Mouse (Mus musculus) layer of hippocampus, adult 18-20 months (tissue): ENCODE data around the gene Ctu1. TPM values are rescaled to one million over a fixed set of nuclear protein-coding genes. Genes with fewer than 3 reads are reported as not detected.
"Not testable (repeated sequence)": the region's sequence is repeated elsewhere in the genome, so short reads cannot be mapped to it uniquely, and the experiment has no call there.

Source experiments
- DNase-seq, 2 experiments: peaks; one replicate each; pipeline ENCODE4 v3.0.0; 2022; ENCODE audit warnings: low spot score in 2 of 2
- long read RNA-seq: library from polyadenylated mRNA; stranded (forward); transcript quantifications from one replicate; pipeline ENCODE4 v2.0.0, GENCODE M21; 2021
- total RNA-seq, 2 experiments: library from RNA; stranded (reverse); gene quantifications; 2 replicates each; pipeline ENCODE4 v1.2.3; 2021

Gene Ctu1
- 10 to 100 TPM; 10.5 to 10.6 TPM for total RNA-seq
- long read RNA-seq, transcript Ctu1-201 (3 exons, 2,475 nt), result major isoform, 12 of 12 reads
- long read RNA-seq, partial matches to known transcripts, result 0 of 12 reads
- long read RNA-seq, other reads (novel, unspliced or antisense), result 0 of 12 reads

- peak; percentile 87 to 97 for DNase-seq
Observed at GRCm38 (mm10) chr7:43671809-43672580, at the start of gene Ctu1. Gene Ctu1, plus strand, starts transcription at chr7:43672016.

GRCm38 (mm10) chr7:43622927-43623326, 48.9 kb upstream of the Ctu1 start:
- DNase-seq, result no peak

GRCm38 (mm10) chr7:43623819-43624218, 48.0 kb upstream of the Ctu1 start:
- DNase-seq, result no peak

- DNase-seq, result no peak
Observed at GRCm38 (mm10) chr7:43625065-43625464, 46.8 kb upstream of the Ctu1 start.

- DNase-seq, result no peak
Observed at GRCm38 (mm10) chr7:43625794-43626422, 45.9 kb upstream of the Ctu1 start.

GRCm38 (mm10) chr7:43633940-43634339, 37.9 kb upstream of the Ctu1 start:
- no peak for DNase-seq

GRCm38 (mm10) chr7:43634500-43634899, 37.3 kb upstream of the Ctu1 start, which contains the start of gene Ceacam18:
Gene Ceacam18, plus strand, starts transcription at chr7:43634707.
- no peak for DNase-seq

GRCm38 (mm10) chr7:43636194-43636593, 35.6 kb upstream of the Ctu1 start:
- no peak for DNase-seq

GRCm38 (mm10) chr7:43637118-43637517, 34.7 kb upstream of the Ctu1 start:
- DNase-seq, result no peak

- no peak for DNase-seq
Observed at GRCm38 (mm10) chr7:43642587-43642986, 29.2 kb upstream of the Ctu1 start.

- DNase-seq, result no peak
Observed at GRCm38 (mm10) chr7:43643046-43643652, 28.7 kb upstream of the Ctu1 start.

- no peak for DNase-seq
Observed at GRCm38 (mm10) chr7:43652683-43653082, 19.1 kb upstream of the Ctu1 start.

GRCm38 (mm10) chr7:43654519-43654918, 17.3 kb upstream of the Ctu1 start:
- no peak for DNase-seq

GRCm38 (mm10) chr7:43656232-43656631, 15.6 kb upstream of the Ctu1 start:
- no peak for DNase-seq

GRCm38 (mm10) chr7:43660002-43660401, 11.8 kb upstream of the Ctu1 start, which contains the start of gene Siglece:
Gene Siglece, minus strand, starts transcription at chr7:43660161.
- DNase-seq, result no peak

GRCm38 (mm10) chr7:43662804-43663203, 9.0 kb upstream of the Ctu1 start:
- DNase-seq, result no peak

- not testable (repeated sequence) for DNase-seq
Observed at GRCm38 (mm10) chr7:43667221-43667620, 4.6 kb upstream of the Ctu1 start.

GRCm38 (mm10) chr7:43668582-43668981, 3.2 kb upstream of the Ctu1 start:
- no peak for DNase-seq

GRCm38 (mm10) chr7:43671064-43671808, 580 bp upstream of the Ctu1 start:
- DNase-seq, result no peak

GRCm38 (mm10) chr7:43672581-43673260, 905 bp downstream of the Ctu1 start:
- DNase-seq, result no peak

- no peak for DNase-seq
Observed at GRCm38 (mm10) chr7:43675091-43675490, 3.3 kb downstream of the Ctu1 start.
